In the genomic region with DNA sequence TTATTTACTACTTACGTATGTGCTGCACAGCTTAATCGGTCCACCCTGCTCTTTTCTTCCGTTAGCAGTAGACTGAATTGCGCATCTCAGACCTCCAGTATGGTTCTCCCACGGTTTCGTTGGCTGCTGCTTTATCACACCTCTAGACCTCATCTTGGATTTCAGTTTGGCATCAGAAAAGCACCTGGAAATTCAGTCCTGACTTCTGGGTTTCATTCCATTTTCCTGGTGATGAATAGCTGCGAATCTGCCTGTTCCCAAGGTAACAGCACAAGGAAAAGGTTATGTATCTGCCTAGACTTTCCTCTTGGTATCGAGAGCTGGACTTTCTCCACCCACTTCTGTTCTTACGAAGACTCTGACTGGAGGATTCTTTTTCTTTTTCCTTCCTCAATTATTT, we compare ENCODE assay signal across 8 mouse cellular contexts. TPM values are rescaled to one million over a fixed set of nuclear protein-coding genes. Genes with fewer than 3 reads are reported as not detected.
DNase-seq lines count a peak whose midpoint lies in the region; ATAC-seq and TF ChIP-seq lines count a peak whose summit lies in the region.

A gene (minus strand): TSS at position 101 of the 400 bp plus-strand sequence.

- H3K4me1 ChIP-seq in lung, embryonic 14.5 days (ENCODE audit: insufficient read depth), result no peaks in the 10 kb centered on the region
- H3K4me1 ChIP-seq in forebrain, embryonic 14.5 days (ENCODE audit: control insufficient read depth, insufficient read depth, low read length), result peaks cover 8% of the 10 kb centered on the region
- no peaks in the 10 kb centered on the region for H3K4me1 ChIP-seq in limb, embryonic 14.5 days (ENCODE audit: control insufficient read depth, insufficient read depth, low read length)
- no peaks in the 10 kb centered on the region for H3K4me1 ChIP-seq in stomach, embryonic 15.5 days

- no peak for TF ChIP-seq POLR2A in limb, embryonic 14.5 days (IDR thresholded peaks at IDR 0.05; ENCODE audit: borderline replicate concordance, extremely low read depth, insufficient read depth, insufficient read length)

- H3K9ac ChIP-seq in lung, embryonic 14.5 days, result no peak within 1 kb of the TSS
- H3K9ac ChIP-seq in forebrain, embryonic 14.5 days (ENCODE audit: low read length), result no peak within 1 kb of the TSS
- H3K9ac ChIP-seq in limb, embryonic 14.5 days (ENCODE audit: low read depth, low read length, severe bottlenecking), result no peak within 1 kb of the TSS
- H3K9ac ChIP-seq in stomach, embryonic 15.5 days, result no peak within 1 kb of the TSS

- H3K4me2 ChIP-seq in lung, embryonic 14.5 days, result no peak within 1 kb of the TSS
- no peak within 1 kb of the TSS for H3K4me2 ChIP-seq in forebrain, embryonic 14.5 days (ENCODE audit: low read length)
- no peak within 1 kb of the TSS for H3K4me2 ChIP-seq in limb, embryonic 14.5 days (replicated peaks; ENCODE audit: low read depth, low read length, severe bottlenecking)
- H3K4me2 ChIP-seq in stomach, embryonic 15.5 days, result no peak within 1 kb of the TSS

- no peak for ATAC-seq in lung, embryonic 14.5 days (ENCODE audit: insufficient read depth)
- ATAC-seq in forebrain, embryonic 14.5 days, result no peak
- no peak for ATAC-seq in limb, embryonic 14.5 days (ENCODE audit: low FRiP score, low read depth)
- ATAC-seq in stomach, embryonic 15.5 days (ENCODE audit: insufficient read depth, low FRiP score, low read depth), result no peak

- H3K36me3 ChIP-seq in lung, embryonic 14.5 days (ENCODE audit: insufficient read depth), result no peaks in the 10 kb centered on the region
- no peaks in the 10 kb centered on the region for H3K36me3 ChIP-seq in forebrain, embryonic 14.5 days (ENCODE audit: control insufficient read depth, insufficient read depth, low read length)
- no peaks in the 10 kb centered on the region for H3K36me3 ChIP-seq in limb, embryonic 14.5 days (ENCODE audit: control insufficient read depth, insufficient read depth, low read length)
- H3K36me3 ChIP-seq in stomach, embryonic 15.5 days, result no peaks in the 10 kb centered on the region

- no peak within 1 kb of the TSS for H3K4me3 ChIP-seq in lung, embryonic 14.5 days (ENCODE audit: low read depth, low read length)
- H3K4me3 ChIP-seq in forebrain, embryonic 14.5 days (ENCODE audit: low read depth, low read length), result no peak within 1 kb of the TSS
- no peak within 1 kb of the TSS for H3K4me3 ChIP-seq in limb, embryonic 14.5 days (replicated peaks; ENCODE audit: low read length)
- H3K4me3 ChIP-seq in stomach, embryonic 15.5 days (replicated peaks), result no peak within 1 kb of the TSS

- TF ChIP-seq CTCF in lung, embryonic 14.5 days (IDR thresholded peaks at IDR 0.05; ENCODE audit: low read depth), result no peak

- WGBS in lung, embryonic 14.5 days, result 87% methylated on average over 9 of the region's 9 CpGs
- WGBS in forebrain, embryonic 14.5 days, result 94% methylated on average over 9 of the region's 9 CpGs
- 78% methylated on average over 9 of the region's 9 CpGs for WGBS in limb, embryonic 14.5 days
- 84% methylated on average over 9 of the region's 9 CpGs for WGBS in stomach, embryonic 15.5 days

- H3K27me3 ChIP-seq in lung, embryonic 14.5 days (ENCODE audit: insufficient read depth, low read length), result no peaks in the 10 kb centered on the region
- H3K27me3 ChIP-seq in forebrain, embryonic 14.5 days (replicated peaks; ENCODE audit: control insufficient read depth, insufficient read depth, low read length), result no peaks in the 10 kb centered on the region
- H3K27me3 ChIP-seq in limb, embryonic 14.5 days (ENCODE audit: control insufficient read depth, insufficient read depth, low read length), result no peaks in the 10 kb centered on the region
- H3K27me3 ChIP-seq in stomach, embryonic 15.5 days (replicated peaks), result no peaks in the 10 kb centered on the region

- H3K27ac ChIP-seq in lung, embryonic 14.5 days (ENCODE audit: low read depth), result no peak within 1 kb of the TSS
- H3K27ac ChIP-seq in forebrain, embryonic 14.5 days (ENCODE audit: low read depth, low read length), result no peak within 1 kb of the TSS
- H3K27ac ChIP-seq in limb, embryonic 14.5 days (replicated peaks; ENCODE audit: low read depth, low read length), result no peak within 1 kb of the TSS
- H3K27ac ChIP-seq in stomach, embryonic 15.5 days, result no peak within 1 kb of the TSS

- H3K9me3 ChIP-seq in lung, embryonic 14.5 days (ENCODE audit: low read depth, low read length), result no peaks in the 10 kb centered on the region
- H3K9me3 ChIP-seq in forebrain, embryonic 14.5 days (replicated peaks; ENCODE audit: control insufficient read depth, low read length), result no peaks in the 10 kb centered on the region
- no peaks in the 10 kb centered on the region for H3K9me3 ChIP-seq in limb, embryonic 14.5 days (ENCODE audit: control insufficient read depth, low read length)
- no peaks in the 10 kb centered on the region for H3K9me3 ChIP-seq in stomach, embryonic 15.5 days

- no peak for DNase-seq in lung, embryonic 14.5 days
- no peak for DNase-seq in lung, adult 18-20 months
- DNase-seq in forebrain, embryonic 14.5 days (ENCODE audit: low spot score), result no peak
- DNase-seq in heart, postnatal 4 days, result no peak
- no peak for DNase-seq in limb, embryonic 14.5 days (ENCODE audit: low spot score)
- no peak for DNase-seq in kidney, postnatal 14 days
- DNase-seq in cerebellum, adult 9-11 months, result no peak

RNA-seq across cellular contexts. Expression of the gene that starts here (rescaled TPM):
- polyA plus RNA-seq in lung, embryonic 14.5 days (2014; fragmentation: Nextera tagmentation; extraction: Ambion mirVana), result 27.7 and 29.6 TPM in 2 replicates
- 20.3 and 28.0 TPM in 2 replicates for polyA plus RNA-seq in forebrain, embryonic 14.5 days (2014; fragmentation: Nextera tagmentation; extraction: Ambion mirVana)
- 10 to 100 TPM; 48.1 to 52.5 TPM for total RNA-seq in heart, postnatal 4 days (2021)
- polyA plus RNA-seq in limb, embryonic 14.5 days (2012; rRNA removed), result 14.1 and 20.9 TPM in 2 replicates
- polyA plus RNA-seq in limb, embryonic 14.5 days (2014; fragmentation: Nextera tagmentation; extraction: Ambion mirVana), result 17.6 and 20.0 TPM in 2 replicates
- polyA plus RNA-seq in stomach, embryonic 15.5 days (2015; fragmentation: Nextera tagmentation; extraction: Ambion mirVana), result 29.1 and 30.9 TPM in 2 replicates
